Mouse (Mus musculus) embryonic fibroblast, embryonic 13.5 days (primary cell): ENCODE data around the gene Chd9. TPM values are rescaled to one million over a fixed set of nuclear protein-coding genes. Genes with fewer than 3 reads are reported as not detected.

ENCODE experiments used
- H3K27ac ChIP-seq: 2 replicates; pipeline ENCODE4 v1.5.1; 2012; ENCODE audit warnings: low read length, control low read depth, inconsistent platforms; ENCODE audit not compliant: insufficient read depth
- H3K4me1 ChIP-seq: 2 replicates; pipeline ENCODE4 v1.6.1; 2011; ENCODE audit warnings: low read length; ENCODE audit not compliant: control insufficient read depth, insufficient read depth
- H3K4me3 ChIP-seq: 2 replicates; pipeline ENCODE4 v1.5.1; 2011; ENCODE audit warnings: mild to moderate bottlenecking, control low read depth, low read length; ENCODE audit not compliant: insufficient read depth
- CTCF ChIP-seq: IDR thresholded peaks from 2 replicates; pipeline ENCODE4 v1.5.1; 2011; ENCODE audit warnings: mild to moderate bottlenecking, control low read depth, low read length, moderate library complexity, borderline replicate concordance; ENCODE audit not compliant: insufficient read depth
- POLR2A ChIP-seq: IDR thresholded peaks from 2 replicates; pipeline ENCODE4 v1.6.1; 2011; ENCODE audit warnings: low read depth, mild to moderate bottlenecking, control low read depth, low read length, moderate library complexity
- polyA plus RNA-seq: library from polyadenylated mRNA; stranded (reverse); fragments of >200 nt; gene quantifications from 2 replicates; pipeline ENCODE4 v1.2.4, GENCODE M21; 2011; ENCODE audit warnings: low read depth; ENCODE audit not compliant: missing spikeins, insufficient read length

Chd9 gene
- polyA plus RNA-seq, 1 experiment, result 83.6 TPM

DNA sequence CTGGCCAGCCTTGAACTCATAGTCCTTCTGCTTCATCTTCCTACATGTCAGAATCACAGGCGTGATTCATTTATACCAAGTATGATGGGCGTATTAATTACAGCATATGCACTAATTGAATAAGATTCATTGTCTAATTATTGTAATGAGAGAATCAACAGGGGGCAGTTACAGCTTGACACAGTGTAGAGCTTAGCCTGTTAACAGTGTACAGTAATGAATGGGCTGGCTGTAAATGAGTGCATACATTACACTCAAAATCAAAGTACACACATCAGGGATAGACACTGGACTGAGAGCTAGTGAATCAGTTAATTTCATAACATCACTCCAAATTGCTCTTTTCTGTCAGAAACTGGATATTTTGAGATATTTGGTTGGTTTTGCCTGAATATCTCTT, 135.9 kb downstream of the Chd9 start:
- H3K4me1 ChIP-seq, result no peaks in the 10 kb centered on the region
- TF ChIP-seq POLR2A (no peak), CTCF (no peak)
- H3K27ac ChIP-seq, result no peak overlapping the region
- H3K4me3 ChIP-seq, result no peak overlapping the region

DNA sequence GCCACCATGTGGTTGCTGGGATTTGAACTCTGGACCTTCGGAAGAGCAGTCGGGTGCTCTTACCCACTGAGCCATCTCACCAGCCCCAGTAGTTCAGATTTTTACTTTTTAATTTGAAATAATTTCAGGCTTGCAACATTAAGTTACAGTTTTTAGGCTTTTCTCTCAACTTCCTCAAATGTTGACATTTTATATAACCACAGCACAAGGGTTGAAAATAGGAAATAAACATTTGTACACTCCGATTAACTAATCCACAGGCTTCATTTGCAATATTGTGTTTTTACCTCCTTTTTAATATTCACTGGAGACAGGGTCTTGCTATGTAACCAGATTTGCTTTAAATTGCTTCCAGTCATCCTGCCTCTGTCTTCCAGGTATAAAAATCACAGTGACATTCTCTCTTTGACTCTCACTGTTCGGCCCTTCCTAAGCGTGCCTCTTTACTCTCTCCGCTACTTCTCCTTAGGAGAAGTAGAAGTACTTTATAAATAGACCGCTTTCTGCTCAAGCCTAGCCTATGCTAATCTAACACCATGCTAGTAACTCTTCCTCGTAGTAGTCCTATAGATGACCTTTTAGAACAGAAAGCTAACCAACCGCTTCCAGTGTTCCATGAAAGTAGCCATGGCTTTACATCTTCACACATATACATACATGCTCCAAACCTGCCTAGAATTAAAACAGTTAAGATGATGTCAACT, 137.5 kb downstream of the Chd9 start:
- no peak overlapping the region for H3K27ac ChIP-seq
- no peak overlapping the region for H3K4me3 ChIP-seq
- TF ChIP-seq POLR2A, result no peak
- TF ChIP-seq CTCF, result no peak
- H3K4me1 ChIP-seq, result no peaks in the 10 kb centered on the region

DNA sequence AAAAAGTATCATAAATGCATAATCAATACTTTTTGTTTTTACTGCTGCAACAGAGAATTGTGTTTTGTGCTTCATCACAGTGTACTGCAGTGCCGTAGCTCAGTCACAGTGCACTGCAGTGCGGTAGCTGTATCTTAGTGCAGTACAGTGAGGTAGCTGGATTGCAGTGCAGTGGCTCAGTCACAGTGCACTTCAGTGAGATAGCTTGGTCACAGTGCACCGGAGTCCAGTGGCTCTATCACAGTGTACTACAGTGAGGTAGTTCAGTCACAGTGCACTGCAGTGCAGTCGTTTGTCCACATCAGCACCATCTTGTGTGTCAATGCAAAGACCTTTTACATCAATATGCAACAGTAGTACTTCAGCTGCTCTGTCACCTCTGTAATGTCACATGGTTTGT, 140.2 kb downstream of the Chd9 start:
- Histone ChIP-seq H3K4me3 (no peak overlapping the region), H3K4me1 (no peaks in the 10 kb centered on the region), H3K27ac (no peak overlapping the region)
- TF ChIP-seq POLR2A, result no peak

DNA sequence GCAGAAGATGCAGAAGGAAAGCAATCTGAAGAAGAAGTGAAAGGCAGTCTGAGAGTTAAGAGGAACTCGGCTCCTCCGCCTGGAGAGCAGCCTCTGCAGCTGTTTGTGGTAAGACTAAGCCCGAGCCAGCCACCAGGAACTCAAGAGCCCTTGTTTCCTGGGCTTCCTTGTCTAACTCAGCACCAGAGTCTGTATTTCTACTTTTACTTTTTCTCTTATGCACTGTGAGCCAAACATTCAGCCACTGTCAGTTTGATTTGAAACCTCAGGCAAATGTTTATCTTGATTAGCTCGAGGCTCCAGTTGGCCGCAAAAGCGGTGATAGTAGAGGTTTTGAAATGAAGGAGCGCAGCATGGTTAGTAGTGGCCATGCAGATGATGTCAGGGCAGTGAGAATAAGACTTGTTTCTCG, 148.8 kb downstream of the Chd9 start:
- Histone ChIP-seq H3K4me1 (no peaks in the 10 kb centered on the region), H3K4me3 (no peak overlapping the region), H3K27ac (no peak overlapping the region)
- TF ChIP-seq CTCF (no peak), POLR2A (no peak)

DNA sequence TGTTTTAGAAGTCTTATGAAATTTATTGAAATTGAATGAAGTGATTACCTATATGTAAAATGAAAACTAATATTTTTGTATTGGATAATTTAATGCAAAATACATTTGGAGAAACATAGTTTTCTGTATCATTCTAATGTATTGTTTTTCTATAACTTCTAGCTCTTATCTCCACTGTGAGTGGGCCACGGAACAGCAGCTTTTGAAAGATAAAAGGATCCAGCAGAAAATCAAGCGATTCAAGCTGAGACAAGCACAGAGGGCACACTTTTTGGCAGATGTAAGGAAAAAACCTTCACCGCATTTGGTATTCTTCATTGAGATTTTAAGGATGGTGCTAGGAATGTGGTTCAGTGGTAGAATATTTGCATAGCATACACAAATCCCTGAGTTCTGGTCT, 150.6 kb downstream of the Chd9 start:
- Histone ChIP-seq H3K4me3 (no peak overlapping the region), H3K4me1 (no peaks in the 10 kb centered on the region), H3K27ac (no peak overlapping the region)
- TF ChIP-seq POLR2A, result no peak
- no peak for TF ChIP-seq CTCF

DNA sequence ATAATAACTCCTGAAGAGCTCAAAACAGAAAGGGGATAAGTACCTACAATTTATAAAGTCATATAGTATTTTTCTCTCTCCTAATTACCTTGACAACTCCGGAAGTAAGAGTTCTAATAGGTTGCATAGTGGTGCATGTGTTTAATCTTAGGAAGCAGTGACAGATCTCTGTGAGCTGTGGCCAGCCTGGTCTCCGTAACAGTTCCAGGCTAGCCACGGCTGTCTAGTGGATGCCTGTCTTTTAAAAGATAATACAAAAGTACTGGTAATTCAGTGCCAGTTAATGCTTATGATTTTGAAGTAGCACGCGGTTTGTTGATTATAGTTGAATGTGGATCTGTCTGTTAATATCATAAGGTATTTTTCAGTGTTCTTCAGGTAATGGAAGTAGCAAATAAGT, 151.1 kb downstream of the Chd9 start:
- TF ChIP-seq POLR2A, result no peak
- no peak for TF ChIP-seq CTCF
- Histone ChIP-seq H3K4me1 (no peaks in the 10 kb centered on the region), H3K27ac (no peak overlapping the region), H3K4me3 (no peak overlapping the region)

DNA sequence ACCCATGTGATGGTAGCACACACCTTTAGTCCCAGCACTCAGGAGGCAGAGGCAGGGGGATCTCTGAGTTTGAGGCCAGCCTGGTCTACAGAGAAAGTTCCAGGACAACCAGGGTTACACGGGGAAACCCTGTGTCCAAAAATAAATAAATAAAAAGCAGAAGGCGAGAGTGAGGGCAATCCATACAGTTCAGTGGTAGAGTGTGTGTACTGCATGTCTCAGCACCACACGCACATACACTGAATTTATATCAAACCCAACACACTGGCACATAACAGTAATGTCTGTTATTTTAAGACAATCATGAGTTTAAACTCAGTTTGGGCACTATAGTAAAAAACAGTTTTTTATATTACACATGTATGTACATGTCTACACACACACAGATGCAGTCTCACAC, 153.9 kb downstream of the Chd9 start:
- H3K4me3 ChIP-seq, result no peak overlapping the region
- no peak overlapping the region for H3K27ac ChIP-seq
- H3K4me1 ChIP-seq, result no peaks in the 10 kb centered on the region
- TF ChIP-seq POLR2A (no peak), CTCF (no peak)

DNA sequence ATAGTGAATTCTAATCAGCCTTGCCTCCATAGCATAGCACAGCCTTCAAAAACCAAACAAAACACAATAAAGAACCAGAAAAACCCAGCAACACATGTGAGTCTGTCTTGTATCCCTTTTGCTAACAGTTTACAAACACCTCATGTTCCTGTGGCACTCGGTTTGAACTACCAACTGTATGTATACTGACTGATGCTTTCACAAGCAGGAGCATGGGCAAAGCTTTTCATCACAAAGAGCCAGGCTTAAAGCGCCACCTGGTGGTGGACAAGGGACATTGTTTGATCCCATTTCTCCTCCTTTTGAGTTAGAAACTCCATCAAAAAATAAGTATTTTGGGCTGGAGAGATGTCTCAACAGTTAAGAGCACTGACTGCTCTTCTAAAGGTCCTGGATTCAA, 191.6 kb downstream of the Chd9 start:
- TF ChIP-seq CTCF, result peak; percentile 45; the same call in 1 of the 2 replicates
- no peak for TF ChIP-seq POLR2A
- H3K27ac ChIP-seq, result no peak overlapping the region
- no peaks in the 10 kb centered on the region for H3K4me1 ChIP-seq
- H3K4me3 ChIP-seq, result no peak overlapping the region

DNA sequence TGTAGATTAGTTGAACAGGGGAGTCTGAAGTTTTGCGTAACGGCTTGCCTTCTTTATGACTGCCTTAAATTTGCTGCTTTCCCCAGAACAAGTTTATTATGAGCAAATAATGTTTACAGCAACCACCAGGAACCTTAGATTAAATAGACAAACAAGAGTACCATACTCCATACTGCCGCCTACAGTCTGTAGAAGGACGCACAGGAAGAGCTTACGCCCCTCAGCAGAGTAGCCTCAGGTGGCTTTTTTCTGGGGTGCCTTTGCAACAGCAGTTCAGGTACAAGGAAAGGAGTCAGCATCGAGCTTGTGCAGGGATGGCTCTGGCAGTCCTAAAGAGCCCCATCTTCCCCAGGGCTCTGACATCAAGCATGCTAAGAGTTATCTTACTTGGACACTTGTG, 206.3 kb downstream of the Chd9 start:
- TF ChIP-seq CTCF, result no peak
- no peaks in the 10 kb centered on the region for H3K4me1 ChIP-seq
- H3K27ac ChIP-seq, result no peak overlapping the region
- no peak overlapping the region for H3K4me3 ChIP-seq

DNA sequence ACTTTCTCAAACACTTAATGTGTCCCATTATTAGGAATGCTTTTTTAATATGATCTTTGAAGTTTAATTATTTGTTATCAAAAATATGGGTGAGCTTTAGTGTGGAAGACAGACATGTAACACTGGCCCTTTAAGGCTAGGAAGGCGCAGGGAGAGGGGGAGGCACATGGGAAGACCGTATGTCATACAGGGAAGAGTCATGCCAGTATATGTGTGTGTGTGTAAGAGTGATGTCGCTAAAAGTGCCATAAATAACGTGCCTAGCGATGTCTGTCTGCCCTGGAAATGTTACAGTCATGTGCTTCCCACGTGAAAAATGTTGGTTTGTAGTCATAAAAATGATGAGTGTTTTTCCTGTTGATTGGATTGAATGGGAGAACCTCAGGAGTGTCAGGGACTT, 208.8 kb downstream of the Chd9 start:
- Histone ChIP-seq H3K27ac (no peak overlapping the region), H3K4me1 (no peaks in the 10 kb centered on the region), H3K4me3 (no peak overlapping the region)
- TF ChIP-seq POLR2A (no peak), CTCF (no peak)

DNA sequence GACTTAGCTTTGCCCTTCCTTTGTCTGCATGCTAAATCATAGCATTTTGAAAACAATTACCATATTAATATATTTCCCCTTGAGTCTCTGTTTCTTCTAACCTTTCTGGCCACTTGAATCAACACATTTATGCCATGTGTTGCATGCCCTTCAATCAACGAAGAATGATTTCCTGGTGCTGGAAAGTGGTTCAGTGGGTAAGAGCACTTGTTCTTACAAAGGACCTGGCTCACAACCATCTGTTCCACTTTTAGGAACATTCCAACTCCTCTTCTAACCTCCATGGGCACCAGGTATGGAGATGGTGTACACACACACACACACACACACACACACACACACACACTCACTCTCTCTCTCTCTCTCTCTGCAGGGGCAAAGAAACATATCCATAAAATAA, 210.5 kb downstream of the Chd9 start:
- Histone ChIP-seq H3K27ac (no peak overlapping the region), H3K4me3 (no peak overlapping the region), H3K4me1 (no peaks in the 10 kb centered on the region)
- TF ChIP-seq CTCF (no peak), POLR2A (no peak)
